Mouse (Mus musculus): Measurements from ENCODE around the gene Mical2.

Mical2 gene

DNA sequence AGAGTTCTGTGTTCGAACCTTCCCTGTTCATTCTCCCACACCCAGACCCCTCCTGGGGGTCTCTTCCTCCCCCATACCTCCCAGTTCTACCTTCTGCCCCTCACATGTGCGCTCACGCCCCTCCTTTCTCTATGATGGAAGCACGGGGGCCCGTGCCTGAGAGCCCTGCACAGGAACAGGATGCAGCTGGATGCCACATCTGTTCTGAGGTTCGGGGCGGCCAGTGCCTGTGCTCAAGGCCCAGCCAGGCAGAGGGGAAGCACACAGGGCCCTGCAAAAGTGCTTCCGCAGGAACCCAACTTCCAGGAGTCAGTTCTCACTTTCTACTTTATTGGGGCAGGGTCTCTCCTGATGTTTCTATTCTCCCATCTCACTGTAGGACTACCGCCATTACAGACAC, 149.4 kb downstream of the Mical2 start:
- no peak overlapping the region for H3K4me3 ChIP-seq (replicated peaks; ENCODE audit: low read length)
- no peak for TF ChIP-seq POU5F1 (IDR thresholded peaks at IDR 0.05; ENCODE audit: borderline replicate concordance, low read length)
- no peak for TF ChIP-seq CTCF (conservative IDR thresholded peaks at IDR 0.05; ENCODE audit: low read length)
- TF ChIP-seq NANOG (IDR thresholded peaks at IDR 0.05; ENCODE audit: borderline replicate concordance, low read length), result no peak
- H3K36me3 ChIP-seq (ENCODE audit: insufficient read depth, low read length), result no peaks in the 10 kb centered on the region
- H3K27me3 ChIP-seq (ENCODE audit: insufficient read depth, low read length), result peaks cover 5% of the 10 kb centered on the region; the same call in 1 of the 2 replicates
- peaks cover 22% of the 10 kb centered on the region for H3K9me3 ChIP-seq (ENCODE audit: low read length)
- H3K4me1 ChIP-seq (replicated peaks; ENCODE audit: low read depth, low read length), result peaks cover 8% of the 10 kb centered on the region; the same call in 1 of the 2 replicates

DNA sequence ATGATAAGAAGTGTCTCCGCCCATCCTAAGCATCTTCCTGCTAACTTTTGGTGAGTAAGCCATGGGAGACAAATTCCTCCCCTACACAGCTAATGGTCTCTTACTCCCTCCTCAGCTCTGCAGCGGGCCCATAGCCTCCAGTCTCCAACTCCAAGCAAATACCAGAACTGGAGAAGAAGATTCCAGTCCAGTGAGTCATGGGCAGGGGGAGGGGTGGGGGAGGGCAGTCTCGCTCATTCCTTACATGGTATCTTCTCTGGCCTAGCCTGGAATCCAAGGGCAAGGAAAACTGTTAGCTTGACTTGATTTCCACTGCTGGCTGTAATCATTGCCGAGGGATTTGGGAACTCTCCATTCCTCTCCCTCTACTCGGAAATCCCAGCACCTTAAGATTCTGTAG, 150.2 kb downstream of the Mical2 start:
- H3K27me3 ChIP-seq (ENCODE audit: insufficient read depth, low read length), result peaks cover 8% of the 10 kb centered on the region

DNA sequence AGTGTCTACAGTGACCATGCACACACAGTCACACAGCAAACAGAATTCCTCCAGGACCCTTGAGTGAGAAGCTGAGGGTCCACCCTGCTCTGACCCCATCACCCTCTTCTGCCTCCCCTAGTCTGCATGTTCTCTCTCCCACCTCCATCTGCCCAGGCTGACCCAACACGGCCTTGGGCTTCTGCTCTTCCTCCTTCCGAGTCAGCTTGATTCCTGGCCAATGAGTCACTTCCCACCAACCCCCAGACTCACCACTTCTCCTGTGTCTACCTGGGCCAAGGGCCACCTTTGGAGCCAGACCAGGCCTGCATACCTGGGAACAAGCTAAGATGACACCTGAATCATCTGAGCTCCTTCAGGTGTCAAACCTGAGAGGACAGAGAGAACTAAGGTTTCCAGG, 151.0 kb downstream of the Mical2 start:
- TF ChIP-seq POU5F1 (IDR thresholded peaks at IDR 0.05; ENCODE audit: borderline replicate concordance, low read length) (no peak), CTCF (conservative IDR thresholded peaks at IDR 0.05; ENCODE audit: low read length) (no peak), NANOG (IDR thresholded peaks at IDR 0.05; ENCODE audit: borderline replicate concordance, low read length) (no peak)
- peaks cover 8% of the 10 kb centered on the region; the same call in 1 of the 2 replicates for H3K4me1 ChIP-seq (replicated peaks; ENCODE audit: low read depth, low read length)
- no peak overlapping the region for H3K4me3 ChIP-seq (replicated peaks; ENCODE audit: low read length)
- H3K36me3 ChIP-seq (ENCODE audit: insufficient read depth, low read length), result no peaks in the 10 kb centered on the region
- peaks cover 13% of the 10 kb centered on the region for H3K27me3 ChIP-seq (ENCODE audit: insufficient read depth, low read length)
- H3K9me3 ChIP-seq (ENCODE audit: low read length), result peaks cover 7% of the 10 kb centered on the region; the same call in 1 of the 2 replicates

More for the DNA sequence above, 150.2 kb downstream of the Mical2 start:
- TF ChIP-seq NANOG (IDR thresholded peaks at IDR 0.05; ENCODE audit: borderline replicate concordance, low read length) (no peak), POU5F1 (IDR thresholded peaks at IDR 0.05; ENCODE audit: borderline replicate concordance, low read length) (no peak), CTCF (conservative IDR thresholded peaks at IDR 0.05; ENCODE audit: low read length) (no peak)
- Histone ChIP-seq H3K4me1 (replicated peaks; ENCODE audit: low read depth, low read length) (peaks cover 8% of the 10 kb centered on the region; the same call in 1 of the 2 replicates), H3K36me3 (ENCODE audit: insufficient read depth, low read length) (no peaks in the 10 kb centered on the region), H3K9me3 (ENCODE audit: low read length) (peaks cover 14% of the 10 kb centered on the region), H3K4me3 (replicated peaks; ENCODE audit: low read length) (no peak overlapping the region)

DNA sequence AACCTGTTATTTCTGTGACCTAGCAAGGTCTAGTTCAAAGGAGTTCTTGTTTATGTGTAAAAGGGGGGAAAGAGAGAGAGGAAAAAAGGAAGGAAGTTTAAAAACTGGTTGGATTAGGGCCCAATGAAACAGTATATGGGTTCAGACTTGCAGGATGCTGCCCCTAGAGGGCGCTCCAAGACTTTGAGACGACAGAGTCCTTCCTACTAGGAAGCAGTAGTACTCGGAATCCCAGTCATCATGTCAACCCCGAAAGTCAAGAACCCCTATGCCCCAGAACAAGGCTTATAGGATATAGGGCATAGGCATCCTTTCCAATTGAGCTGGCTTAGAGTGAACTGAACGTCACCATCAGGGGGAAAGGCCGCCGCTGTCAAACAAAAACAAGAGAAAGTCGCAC, 151.7 kb downstream of the Mical2 start:
- H3K27me3 ChIP-seq (ENCODE audit: insufficient read depth, low read length), result peaks cover 17% of the 10 kb centered on the region
- peaks cover 5% of the 10 kb centered on the region; the same call in 1 of the 2 replicates for H3K9me3 ChIP-seq (ENCODE audit: low read length)
- TF ChIP-seq POU5F1 (IDR thresholded peaks at IDR 0.05; ENCODE audit: borderline replicate concordance, low read length) (no peak), NANOG (IDR thresholded peaks at IDR 0.05; ENCODE audit: borderline replicate concordance, low read length) (no peak), CTCF (conservative IDR thresholded peaks at IDR 0.05; ENCODE audit: low read length) (peak; percentile 75)
- H3K4me1 ChIP-seq (replicated peaks; ENCODE audit: low read depth, low read length), result peaks cover 8% of the 10 kb centered on the region; the same call in 1 of the 2 replicates
- no peaks in the 10 kb centered on the region for H3K36me3 ChIP-seq (ENCODE audit: insufficient read depth, low read length)
- H3K4me3 ChIP-seq (replicated peaks; ENCODE audit: low read length), result no peak overlapping the region

DNA sequence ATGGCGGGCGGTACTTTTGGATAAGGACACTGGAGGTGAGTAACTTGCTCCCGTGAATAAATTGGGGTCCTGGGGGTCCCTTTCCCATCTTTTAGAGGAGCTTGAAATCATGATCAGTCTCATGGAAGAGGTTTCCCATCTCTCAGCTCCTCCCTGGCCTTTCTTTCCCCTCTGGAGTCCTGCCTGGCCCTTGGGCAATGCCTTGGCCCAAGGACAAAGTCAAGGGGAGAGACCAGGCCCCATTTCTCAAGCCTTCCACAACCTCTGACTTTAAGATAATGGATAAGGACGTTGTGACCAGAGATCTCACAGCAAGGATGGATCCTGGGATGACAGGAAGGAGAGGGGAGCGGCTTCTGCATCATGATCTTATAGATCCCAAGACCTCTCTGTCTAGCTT, 152.4 kb downstream of the Mical2 start:
- peaks cover 8% of the 10 kb centered on the region; the same call in 1 of the 2 replicates for H3K4me1 ChIP-seq (replicated peaks; ENCODE audit: low read depth, low read length)
- TF ChIP-seq CTCF (conservative IDR thresholded peaks at IDR 0.05; ENCODE audit: low read length) (no peak), POU5F1 (IDR thresholded peaks at IDR 0.05; ENCODE audit: borderline replicate concordance, low read length) (no peak), NANOG (IDR thresholded peaks at IDR 0.05; ENCODE audit: borderline replicate concordance, low read length) (no peak)
- no peak overlapping the region for H3K4me3 ChIP-seq (replicated peaks; ENCODE audit: low read length)
- peaks cover 5% of the 10 kb centered on the region; the same call in 1 of the 2 replicates for H3K9me3 ChIP-seq (ENCODE audit: low read length)
- H3K27me3 ChIP-seq (ENCODE audit: insufficient read depth, low read length), result peaks cover 17% of the 10 kb centered on the region
- no peaks in the 10 kb centered on the region for H3K36me3 ChIP-seq (ENCODE audit: insufficient read depth, low read length)

DNA sequence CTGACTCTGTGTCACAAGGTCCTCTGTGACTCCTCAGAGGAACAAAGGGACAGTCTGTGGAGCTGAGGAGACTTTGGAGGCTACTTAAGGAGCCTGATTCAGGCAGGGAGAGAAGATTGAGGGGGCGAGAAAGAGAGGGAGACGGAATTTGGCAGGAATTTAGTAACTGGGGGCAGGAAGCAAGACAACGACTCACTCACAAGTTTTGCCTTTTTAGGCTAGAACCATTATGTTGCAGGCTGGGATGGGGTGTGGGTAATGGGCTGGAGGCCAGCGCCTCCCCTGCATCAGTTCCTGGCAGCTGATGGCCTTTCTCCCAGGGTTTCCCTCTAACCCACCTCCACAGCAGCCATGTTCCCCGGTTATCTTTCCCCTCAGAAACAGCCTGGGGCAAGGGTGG, 152.8 kb downstream of the Mical2 start:
- Histone ChIP-seq H3K4me1 (replicated peaks; ENCODE audit: low read depth, low read length) (peaks cover 8% of the 10 kb centered on the region; the same call in 1 of the 2 replicates), H3K4me3 (replicated peaks; ENCODE audit: low read length) (no peak overlapping the region), H3K9me3 (ENCODE audit: low read length) (peaks cover 5% of the 10 kb centered on the region; the same call in 1 of the 2 replicates), H3K27me3 (ENCODE audit: insufficient read depth, low read length) (peaks cover 17% of the 10 kb centered on the region), H3K36me3 (ENCODE audit: insufficient read depth, low read length) (no peaks in the 10 kb centered on the region)
- TF ChIP-seq CTCF (conservative IDR thresholded peaks at IDR 0.05; ENCODE audit: low read length) (no peak), POU5F1 (IDR thresholded peaks at IDR 0.05; ENCODE audit: borderline replicate concordance, low read length) (no peak), NANOG (IDR thresholded peaks at IDR 0.05; ENCODE audit: borderline replicate concordance, low read length) (no peak)

DNA sequence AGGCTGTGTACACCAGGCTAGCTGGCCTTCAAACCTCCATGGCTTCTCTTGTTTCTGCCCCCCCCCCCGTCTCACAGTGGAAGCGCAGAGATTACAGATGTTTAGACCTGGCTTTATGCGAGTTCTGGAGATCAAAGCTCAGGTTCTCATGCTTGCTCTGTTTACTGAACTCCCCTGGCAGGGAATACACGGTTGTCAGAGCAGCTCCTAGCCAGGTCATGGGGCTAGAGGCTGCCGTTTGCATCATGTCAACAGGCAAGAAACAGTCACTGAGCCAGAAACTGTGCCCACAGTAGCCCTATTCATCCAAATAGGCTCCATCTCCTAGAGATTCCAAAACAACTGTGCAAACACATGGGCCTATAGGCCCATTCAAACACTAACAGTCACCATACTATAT, 160.9 kb downstream of the Mical2 start:
- TF ChIP-seq POU5F1 (IDR thresholded peaks at IDR 0.05; ENCODE audit: borderline replicate concordance, low read length) (no peak), CTCF (conservative IDR thresholded peaks at IDR 0.05; ENCODE audit: low read length) (no peak), NANOG (IDR thresholded peaks at IDR 0.05; ENCODE audit: borderline replicate concordance, low read length) (no peak)
- Histone ChIP-seq H3K9me3 (ENCODE audit: low read length) (no peaks in the 10 kb centered on the region), H3K36me3 (ENCODE audit: insufficient read depth, low read length) (no peaks in the 10 kb centered on the region), H3K27me3 (ENCODE audit: insufficient read depth, low read length) (peaks cover 5% of the 10 kb centered on the region; the same call in 1 of the 2 replicates), H3K4me1 (replicated peaks; ENCODE audit: low read depth, low read length) (no peaks in the 10 kb centered on the region), H3K4me3 (replicated peaks; ENCODE audit: low read length) (no peak overlapping the region)

DNA sequence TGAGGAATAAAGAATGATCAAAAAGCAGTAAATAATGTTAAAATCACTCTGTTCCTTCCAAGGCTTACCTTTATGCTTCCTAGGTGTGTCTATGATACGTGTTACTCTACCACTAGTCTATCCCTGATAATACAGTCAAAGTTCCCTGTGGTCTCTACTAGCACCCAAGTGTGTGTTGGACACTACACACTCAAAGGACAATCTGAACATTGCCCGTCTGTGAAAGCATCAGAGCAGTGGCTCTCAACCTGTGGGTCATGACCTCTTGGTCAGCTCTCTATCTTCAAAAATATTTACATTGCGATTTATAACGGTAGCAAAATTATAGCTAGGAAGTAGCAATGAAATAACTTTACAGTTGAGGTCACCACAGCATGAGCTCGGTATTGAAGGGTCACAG, 162.2 kb downstream of the Mical2 start:
- H3K36me3 ChIP-seq (ENCODE audit: insufficient read depth, low read length), result no peaks in the 10 kb centered on the region
- no peaks in the 10 kb centered on the region for H3K4me1 ChIP-seq (replicated peaks; ENCODE audit: low read depth, low read length)
- H3K9me3 ChIP-seq (ENCODE audit: low read length), result no peaks in the 10 kb centered on the region
- H3K4me3 ChIP-seq (replicated peaks; ENCODE audit: low read length), result no peak overlapping the region
- TF ChIP-seq NANOG (IDR thresholded peaks at IDR 0.05; ENCODE audit: borderline replicate concordance, low read length) (no peak), CTCF (conservative IDR thresholded peaks at IDR 0.05; ENCODE audit: low read length) (no peak), POU5F1 (IDR thresholded peaks at IDR 0.05; ENCODE audit: borderline replicate concordance, low read length) (no peak)
- H3K27me3 ChIP-seq (ENCODE audit: insufficient read depth, low read length), result 0 out of 2 replicates have a peak, but pooled peaks cover 4% of the 10 kb centered on the region

All from E14TG2a.4 (cell line).